Mouse (Mus musculus): ENCODE measurements around the gene Slc1a3. TPM values are rescaled to one million over a fixed set of nuclear protein-coding genes. Genes with fewer than 3 reads are reported as not detected.
A peak's percentile ranks its signal among the peaks of the same experiment; 100 is the strongest.

The Slc1a3 gene
- polyA plus RNA-seq, 1 experiment from 2014 or later = 17.8 TPM

GRCm38 (mm10) chr15:8652637-8653036 is 57.9 kb downstream of the Slc1a3 start:
- Histone ChIP-seq H3K36me3 (no peaks in the 10 kb centered on the region), H3K4me3 (replicated peaks) (no peak overlapping the region), H3K9me3 (replicated peaks) (no peaks in the 10 kb centered on the region), H3K27ac (no peak overlapping the region), H3K9ac (no peak overlapping the region), H3K27me3 (no peaks in the 10 kb centered on the region), H3K4me2 (no peak overlapping the region), H3K4me1 (peaks cover 18% of the 10 kb centered on the region)
- no peak for ATAC-seq (replicated peaks; ENCODE audit: low FRiP score)
- 50% methylated on average over 8 of the region's 8 CpGs for WGBS

- WGBS = 61% methylated on average over 8 of the region's 8 CpGs
- no peaks in the 10 kb centered on the region for H3K4me1 ChIP-seq
- no peak overlapping the region for H3K4me3 ChIP-seq (replicated peaks)
- H3K4me2 ChIP-seq = no peak overlapping the region
- no peak overlapping the region for H3K9ac ChIP-seq
- H3K27ac ChIP-seq = no peak overlapping the region
- no peak for ATAC-seq (replicated peaks; ENCODE audit: low FRiP score)
- no peaks in the 10 kb centered on the region for H3K9me3 ChIP-seq (replicated peaks)
- no peaks in the 10 kb centered on the region for H3K27me3 ChIP-seq
- 0 out of 2 replicates have a peak, but pooled peaks cover 6% of the 10 kb centered on the region for H3K36me3 ChIP-seq
Measured at GRCm38 (mm10) chr15:8643997-8644692, 66.4 kb downstream of the Slc1a3 start.

- Histone ChIP-seq H3K4me3 (replicated peaks) (no peak overlapping the region), H3K36me3 (0 out of 2 replicates have a peak, but pooled peaks cover 6% of the 10 kb centered on the region), H3K9me3 (replicated peaks) (no peaks in the 10 kb centered on the region), H3K27me3 (no peaks in the 10 kb centered on the region), H3K4me1 (no peaks in the 10 kb centered on the region), H3K27ac (no peak overlapping the region), H3K4me2 (no peak overlapping the region), H3K9ac (no peak overlapping the region)
- ATAC-seq (replicated peaks; ENCODE audit: low FRiP score) = no peak
- 59% methylated on average over 2 of the region's 2 CpGs for WGBS
Measured at GRCm38 (mm10) chr15:8639856-8640255, 70.7 kb downstream of the Slc1a3 start.

GRCm38 (mm10) chr15:8638568-8639325 is 71.8 kb downstream of the Slc1a3 start:
- Histone ChIP-seq H3K4me2 (no peak overlapping the region), H3K4me3 (replicated peaks) (no peak overlapping the region), H3K27me3 (no peaks in the 10 kb centered on the region), H3K4me1 (no peaks in the 10 kb centered on the region), H3K9me3 (replicated peaks) (no peaks in the 10 kb centered on the region), H3K36me3 (0 out of 2 replicates have a peak, but pooled peaks cover 6% of the 10 kb centered on the region), H3K27ac (no peak overlapping the region), H3K9ac (no peak overlapping the region)
- ATAC-seq (replicated peaks; ENCODE audit: low FRiP score) = no peak; the same call in 1 of the 2 replicates
- WGBS = 77% methylated on average over 15 of the region's 15 CpGs

- H3K9ac ChIP-seq = no peak overlapping the region
- no peak overlapping the region for H3K4me2 ChIP-seq
- H3K4me1 ChIP-seq = peaks cover 3% of the 10 kb centered on the region; the same call in 1 of the 2 replicates
- WGBS = 78% methylated on average over 2 of the region's 2 CpGs
- H3K4me3 ChIP-seq (replicated peaks) = no peak overlapping the region
- H3K27me3 ChIP-seq = no peaks in the 10 kb centered on the region
- H3K9me3 ChIP-seq (replicated peaks) = no peaks in the 10 kb centered on the region
- ATAC-seq (replicated peaks; ENCODE audit: low FRiP score) = no peak
- no peak overlapping the region for H3K27ac ChIP-seq
- H3K36me3 ChIP-seq = 0 out of 2 replicates have a peak, but pooled peaks cover 3% of the 10 kb centered on the region
Measured at GRCm38 (mm10) chr15:8637283-8637682, 73.3 kb downstream of the Slc1a3 start.

GRCm38 (mm10) chr15:8635974-8636373 is 74.6 kb downstream of the Slc1a3 start:
- H3K36me3 ChIP-seq = no peaks in the 10 kb centered on the region
- H3K4me1 ChIP-seq = peaks cover 5% of the 10 kb centered on the region; the same call in 1 of the 2 replicates
- H3K27me3 ChIP-seq = no peaks in the 10 kb centered on the region
- H3K4me2 ChIP-seq = no peak overlapping the region
- no peaks in the 10 kb centered on the region for H3K9me3 ChIP-seq (replicated peaks)
- no peak overlapping the region for H3K4me3 ChIP-seq (replicated peaks)
- H3K27ac ChIP-seq = no peak overlapping the region
- WGBS = 90% methylated on average over 15 of the region's 15 CpGs
- no peak overlapping the region for H3K9ac ChIP-seq
- no peak for ATAC-seq (replicated peaks; ENCODE audit: low FRiP score)

GRCm38 (mm10) chr15:8634807-8635206 is 75.8 kb downstream of the Slc1a3 start:
- Histone ChIP-seq H3K4me3 (replicated peaks) (no peak overlapping the region), H3K4me1 (peaks cover 8% of the 10 kb centered on the region; the same call in 1 of the 2 replicates), H3K9ac (no peak overlapping the region), H3K27ac (no peak overlapping the region), H3K36me3 (no peaks in the 10 kb centered on the region), H3K4me2 (no peak overlapping the region), H3K9me3 (replicated peaks) (no peaks in the 10 kb centered on the region), H3K27me3 (no peaks in the 10 kb centered on the region)
- WGBS = 77% methylated on average over 4 of the region's 4 CpGs
- no peak for ATAC-seq (replicated peaks; ENCODE audit: low FRiP score)

- H3K9me3 ChIP-seq (replicated peaks) = no peaks in the 10 kb centered on the region
- no peaks in the 10 kb centered on the region for H3K36me3 ChIP-seq
- H3K4me3 ChIP-seq (replicated peaks) = no peak overlapping the region
- 81% methylated on average over 3 of the region's 3 CpGs for WGBS
- H3K27ac ChIP-seq = no peak overlapping the region
- no peaks in the 10 kb centered on the region for H3K27me3 ChIP-seq
- no peak for ATAC-seq (replicated peaks; ENCODE audit: low FRiP score)
- no peak overlapping the region for H3K9ac ChIP-seq
- H3K4me2 ChIP-seq = no peak overlapping the region
- H3K4me1 ChIP-seq = peaks cover 13% of the 10 kb centered on the region; the same call in 1 of the 2 replicates
Measured at GRCm38 (mm10) chr15:8634355-8634754, 76.2 kb downstream of the Slc1a3 start.

- H3K4me2 ChIP-seq = no peak overlapping the region
- ATAC-seq (replicated peaks; ENCODE audit: low FRiP score) = no peak
- no peak overlapping the region for H3K4me3 ChIP-seq (replicated peaks)
- H3K36me3 ChIP-seq = no peaks in the 10 kb centered on the region
- WGBS = 68% methylated on average over 6 of the region's 6 CpGs
- H3K9ac ChIP-seq = no peak overlapping the region
- H3K27me3 ChIP-seq = no peaks in the 10 kb centered on the region
- H3K27ac ChIP-seq = no peak overlapping the region
- H3K9me3 ChIP-seq (replicated peaks) = no peaks in the 10 kb centered on the region
- H3K4me1 ChIP-seq = peaks cover 17% of the 10 kb centered on the region; the same call in 1 of the 2 replicates
Measured at GRCm38 (mm10) chr15:8633375-8633774, 77.2 kb downstream of the Slc1a3 start.

- no peaks in the 10 kb centered on the region for H3K9me3 ChIP-seq (replicated peaks)
- H3K9ac ChIP-seq = no peak overlapping the region
- peaks cover 24% of the 10 kb centered on the region for H3K4me1 ChIP-seq
- no peak overlapping the region for H3K27ac ChIP-seq
- WGBS = 25% methylated on average over 10 of the region's 10 CpGs
- no peak; the same call in 1 of the 2 replicates for ATAC-seq (replicated peaks; ENCODE audit: low FRiP score)
- H3K27me3 ChIP-seq = peaks cover 9% of the 10 kb centered on the region
- no peak overlapping the region for H3K4me3 ChIP-seq (replicated peaks)
- H3K4me2 ChIP-seq = no peak overlapping the region
- no peaks in the 10 kb centered on the region for H3K36me3 ChIP-seq
Measured at GRCm38 (mm10) chr15:8632361-8632760, 78.2 kb downstream of the Slc1a3 start.

- Histone ChIP-seq H3K36me3 (no peaks in the 10 kb centered on the region), H3K27ac (no peak overlapping the region; the same call in 1 of the 2 replicates), H3K9me3 (replicated peaks) (no peaks in the 10 kb centered on the region), H3K4me3 (replicated peaks) (peak overlapping the region; percentile 45), H3K4me1 (peaks cover 29% of the 10 kb centered on the region), H3K4me2 (peak overlapping the region; percentile 90), H3K9ac (peak overlapping the region; percentile 44), H3K27me3 (peaks cover 9% of the 10 kb centered on the region)
- under 1% methylated on average over 13 of the region's 13 CpGs for WGBS
- ATAC-seq (replicated peaks; ENCODE audit: low FRiP score) = peak; percentile 91
Measured at GRCm38 (mm10) chr15:8629317-8629831, 81.2 kb downstream of the Slc1a3 start.

- Histone ChIP-seq H3K4me2 (peak overlapping the region; percentile 84; the same call in 1 of the 2 replicates), H3K9me3 (replicated peaks) (no peaks in the 10 kb centered on the region), H3K9ac (no peak overlapping the region), H3K27ac (no peak overlapping the region), H3K4me3 (replicated peaks) (no peak overlapping the region; the same call in 1 of the 2 replicates), H3K36me3 (no peaks in the 10 kb centered on the region), H3K4me1 (peaks cover 29% of the 10 kb centered on the region), H3K27me3 (peaks cover 9% of the 10 kb centered on the region)
- 77% methylated on average over 8 of the region's 8 CpGs for WGBS
- ATAC-seq (replicated peaks; ENCODE audit: low FRiP score) = no peak
Measured at GRCm38 (mm10) chr15:8628150-8628549, 82.4 kb downstream of the Slc1a3 start.
